Mouse (Mus musculus): ENCODE data around the gene Tmem125.

GRCm38 (mm10) chr4:118566161-118566676 lies 22.4 kb upstream of the Tmem125 start:
- TF ChIP-seq POLR2A (IDR thresholded peaks at IDR 0.05; ENCODE audit: low read depth, low read length) (no peak), CTCF (conservative IDR thresholded peaks at IDR 0.05; ENCODE audit: insufficient read depth, insufficient read length, low read depth, low read length) (peak; percentile 95)

Data from kidney, adult 2 months (tissue).